Mouse (Mus musculus): Measurements from ENCODE around the gene Tmpo.
A peak's percentile ranks its signal among the peaks of the same experiment; 100 is the strongest.

The Tmpo gene

DNA sequence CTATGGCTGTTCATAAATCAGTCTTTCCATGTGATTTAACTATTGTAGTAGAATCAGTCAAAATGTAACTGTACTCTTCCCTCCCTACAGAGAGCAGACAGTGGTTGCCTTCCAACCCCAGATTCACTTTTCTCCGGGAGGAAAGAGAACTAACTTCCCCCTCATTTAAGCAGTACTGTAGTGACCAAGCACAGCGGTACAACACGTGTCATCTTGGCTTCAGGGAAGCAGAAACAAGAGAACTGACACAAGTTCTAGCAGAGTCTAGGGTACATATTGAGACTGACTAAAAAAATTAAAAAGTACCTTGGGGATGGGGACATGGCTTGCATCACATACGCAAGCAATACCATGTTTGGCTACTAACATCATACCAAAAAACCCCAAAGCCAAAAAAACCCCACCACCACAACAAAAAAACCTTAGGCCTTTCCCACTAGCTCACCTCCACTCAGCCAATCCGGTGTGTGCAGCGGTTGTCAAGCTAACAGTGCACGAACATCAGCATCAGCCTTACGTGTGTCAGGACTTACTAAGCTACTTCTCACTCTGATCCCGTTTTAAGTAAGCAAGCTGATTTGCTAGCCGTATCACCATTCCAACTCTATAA, 27.1 kb downstream of the Tmpo start:
- DNase-seq, result no peak

DNA sequence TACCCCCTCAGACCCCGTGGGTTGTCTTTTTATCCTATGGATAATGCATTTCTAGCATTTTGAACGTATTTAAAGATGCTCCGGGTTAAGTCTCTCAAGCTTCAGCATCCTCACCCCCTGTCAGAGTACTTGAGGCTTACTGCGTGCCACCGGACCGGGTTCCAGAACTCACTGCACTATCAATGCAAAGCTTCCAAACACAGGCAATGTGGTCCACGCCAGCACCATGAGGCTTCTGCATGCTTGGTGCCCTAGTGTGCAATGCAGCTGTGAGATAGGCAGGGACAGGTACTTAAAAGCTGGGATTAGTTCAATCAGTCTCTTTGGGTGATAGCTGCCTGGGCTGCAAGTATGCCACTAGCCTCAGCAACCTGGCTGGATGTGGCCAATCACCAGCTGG, 35.7 kb downstream of the Tmpo start:
- no peak for DNase-seq

DNA sequence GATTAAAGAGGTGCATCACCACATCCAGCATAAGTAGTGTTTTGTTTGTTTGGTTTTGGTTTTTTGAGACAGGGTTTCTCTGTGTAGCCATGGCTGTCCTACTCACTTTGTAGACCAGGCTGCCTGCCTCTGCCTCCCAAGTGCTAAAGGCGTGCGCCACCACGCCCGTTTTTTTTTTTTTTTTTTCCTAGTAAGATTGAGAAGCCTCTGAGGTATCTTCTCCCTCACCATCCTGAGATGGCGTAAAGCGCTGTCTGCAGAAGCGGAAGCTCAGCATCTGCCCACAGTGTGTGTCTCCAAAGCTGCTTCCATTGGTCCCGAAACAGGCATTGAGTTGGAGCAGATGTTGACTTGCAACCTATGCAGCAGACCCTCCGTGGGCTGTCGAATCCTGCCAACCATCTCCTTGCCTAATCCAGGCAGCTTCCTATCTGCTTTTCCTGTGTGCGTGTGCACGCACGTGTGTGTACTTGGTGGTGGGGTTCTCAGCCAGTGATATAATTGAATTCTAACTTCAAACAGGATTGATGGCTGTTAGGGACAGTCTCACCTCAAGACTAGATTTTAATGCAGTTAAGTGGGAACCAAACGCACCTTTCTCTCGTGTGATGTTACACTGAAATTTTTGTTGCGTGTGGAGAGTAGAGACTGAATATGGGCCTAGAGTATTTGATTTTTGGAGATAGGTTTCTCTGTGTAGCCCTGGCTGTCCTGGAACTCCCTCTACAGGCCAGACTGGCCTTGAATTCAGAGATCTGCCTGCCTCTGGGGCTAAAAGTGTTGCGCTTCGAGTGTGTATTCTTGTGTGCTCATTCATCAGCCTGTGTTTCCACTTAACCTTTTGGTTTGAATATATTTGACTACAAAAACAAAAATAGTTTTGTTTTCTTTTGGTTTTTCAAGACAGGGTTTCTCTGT, 37.5 kb downstream of the Tmpo start:
- DNase-seq, result no peak

DNA sequence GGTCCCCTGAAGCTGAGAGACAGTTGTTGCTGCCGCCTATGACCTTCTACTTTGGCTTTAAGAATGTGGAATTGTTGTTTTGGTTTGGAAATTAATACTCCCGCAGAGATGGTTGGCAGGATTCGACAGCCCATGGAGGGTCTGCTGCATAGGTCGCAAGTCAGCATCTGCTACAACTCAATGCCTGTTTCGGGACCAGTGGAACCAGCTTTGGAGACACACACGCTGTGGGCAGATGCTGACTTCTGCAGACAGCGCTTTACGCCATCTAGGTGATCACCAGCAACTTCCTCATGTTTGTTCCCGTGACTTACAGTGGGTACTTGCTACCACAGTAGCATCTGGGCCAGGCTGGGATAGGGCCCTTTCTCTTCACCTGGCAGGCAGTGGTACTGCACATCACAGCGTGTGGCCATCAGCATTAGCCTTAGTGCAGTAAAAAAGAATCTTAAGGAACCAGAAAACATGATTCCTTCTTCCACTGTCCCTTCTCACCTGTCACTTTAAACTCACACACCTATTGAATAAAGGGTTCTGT, 38.4 kb downstream of the Tmpo start:
- no peak for DNase-seq

DNA sequence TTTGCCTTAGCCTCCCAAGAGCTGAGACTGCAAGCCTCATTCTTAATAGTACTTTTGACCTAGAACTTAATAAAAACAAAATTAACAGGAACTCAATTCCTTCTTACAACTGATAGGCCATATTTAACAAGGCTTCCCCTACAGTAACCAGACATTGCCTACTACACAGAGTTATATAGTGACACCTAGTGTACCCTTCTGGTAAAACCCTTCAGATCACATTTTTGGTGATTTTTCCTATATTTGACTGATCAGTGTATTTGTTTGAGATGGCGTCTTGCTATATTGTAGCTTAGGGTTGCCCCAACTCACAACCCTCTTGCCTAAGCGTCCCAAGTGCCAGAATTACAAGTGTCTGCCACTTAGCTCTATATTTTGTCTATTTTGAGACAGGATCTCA, 39.6 kb downstream of the Tmpo start:
- no peak for DNase-seq

DNA sequence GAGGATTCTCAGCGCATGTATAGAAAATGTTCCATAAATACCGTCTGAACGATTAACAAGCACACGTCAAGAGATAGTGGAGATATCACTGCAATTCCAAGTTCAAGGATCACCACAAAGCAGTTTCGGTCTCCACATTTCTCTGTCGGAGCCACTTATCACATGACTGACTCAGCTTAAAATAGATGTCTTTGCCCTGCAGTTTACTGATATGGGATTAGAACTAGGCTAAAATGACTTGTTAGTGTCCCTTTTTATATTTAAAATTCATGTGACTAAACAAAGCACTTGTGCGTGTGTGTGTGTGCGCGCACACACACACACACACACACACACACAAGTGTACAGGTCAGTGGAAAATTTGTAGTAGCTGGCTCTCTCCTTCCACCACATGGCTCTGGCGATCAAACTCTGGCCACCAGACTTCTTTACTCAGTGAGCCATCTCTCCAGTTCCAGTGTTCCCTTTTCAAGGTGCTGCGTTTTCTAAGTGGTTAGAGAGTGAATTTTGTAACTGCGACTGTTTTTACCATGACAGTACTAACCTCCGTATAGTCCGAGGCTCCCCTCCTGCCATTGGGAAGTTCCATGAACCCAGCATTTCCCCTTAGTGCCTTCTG, 41.9 kb downstream of the Tmpo start:
- no peak for DNase-seq

DNA sequence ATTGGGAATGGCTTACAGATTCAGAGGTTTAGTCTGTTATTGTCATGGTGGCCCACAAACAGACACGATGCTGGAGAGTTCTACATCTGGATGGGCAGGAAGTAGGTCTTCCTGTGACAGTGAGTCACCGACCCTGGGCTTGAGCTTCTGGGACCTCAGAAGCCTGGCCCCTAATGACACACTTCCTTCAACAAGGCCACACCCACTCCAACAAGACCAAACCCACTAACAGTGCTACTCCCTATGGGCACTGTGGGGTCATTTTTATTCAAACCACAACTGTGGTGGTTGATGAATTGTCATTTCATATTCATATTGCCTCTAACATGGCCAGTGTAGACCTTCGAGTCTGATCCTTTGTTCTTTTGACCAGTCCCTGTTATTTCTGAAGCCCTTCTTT, 42.8 kb downstream of the Tmpo start:
- DNase-seq, result no peak

DNA sequence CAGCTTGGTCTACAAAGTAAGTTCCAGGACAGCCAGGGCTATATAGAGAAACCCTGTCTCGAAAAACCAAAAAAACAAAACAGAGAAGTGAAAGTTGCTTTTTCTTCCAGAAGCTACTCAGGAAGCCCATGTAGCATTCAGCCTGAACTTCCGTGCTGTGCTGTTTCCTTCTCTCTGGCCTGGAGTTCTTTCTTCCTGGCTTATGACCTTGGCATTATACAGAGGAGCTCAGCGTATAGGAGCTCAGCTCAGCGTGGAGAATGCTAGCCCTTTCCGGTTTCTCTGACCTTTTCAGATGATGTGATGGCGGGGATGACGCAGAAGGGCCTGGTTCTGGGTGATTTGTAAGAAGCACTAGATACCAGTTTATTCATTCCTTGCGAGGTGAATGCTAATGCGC, 43.7 kb downstream of the Tmpo start:
- DNase-seq, result no peak

DNA sequence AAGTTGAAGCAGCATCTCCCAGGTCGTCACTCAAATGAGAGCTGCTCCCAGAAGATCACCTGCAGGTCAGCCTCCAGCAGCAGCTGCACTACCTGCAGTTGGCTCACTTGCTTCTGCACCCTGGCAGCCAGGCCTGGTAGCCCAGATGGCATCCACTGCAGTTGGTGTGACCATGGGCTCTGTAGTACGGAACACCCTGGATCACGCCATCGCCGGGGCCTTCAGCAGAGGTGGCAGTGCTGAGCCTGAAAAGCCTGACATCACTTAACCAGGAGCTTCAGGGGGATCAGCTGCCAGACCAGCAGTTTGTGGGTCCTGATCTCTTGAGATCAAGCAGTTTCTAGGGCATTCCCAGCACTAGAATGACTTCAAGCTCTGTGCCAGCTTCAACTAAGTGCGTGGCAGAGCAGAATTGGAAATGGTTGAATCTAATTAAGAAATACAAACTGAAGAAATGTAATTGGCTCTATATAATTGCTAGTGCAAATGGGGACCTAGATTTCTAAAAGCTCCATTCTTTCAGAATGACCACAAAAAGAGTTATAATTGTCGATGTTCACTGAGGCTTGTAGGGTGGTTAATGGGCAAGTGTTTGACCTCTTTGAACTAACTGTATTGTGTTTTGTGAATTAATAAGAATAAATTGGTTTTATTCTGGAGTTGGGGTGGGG, 45.7 kb downstream of the Tmpo start:
- no peak for DNase-seq

DNA sequence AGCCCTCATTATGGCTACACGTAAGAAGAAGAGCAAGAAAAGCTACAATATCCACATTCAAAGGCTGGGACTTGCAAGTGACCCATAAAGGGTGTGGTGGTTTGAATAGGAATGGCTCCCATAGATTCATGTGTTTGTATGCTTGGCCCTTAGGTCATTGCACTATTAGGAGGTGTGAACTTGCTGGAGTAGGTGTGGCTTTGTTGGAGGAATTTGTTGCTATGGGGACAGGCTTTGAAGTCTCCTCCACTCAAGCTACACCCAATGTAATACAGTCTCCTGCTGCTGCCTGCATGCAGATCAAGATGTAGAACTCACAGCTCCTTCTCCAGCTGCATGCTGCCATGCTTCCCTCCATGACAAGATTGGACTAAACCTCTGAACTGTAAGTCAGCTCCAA, 49.5 kb downstream of the Tmpo start:
- no peak for DNase-seq

DNA sequence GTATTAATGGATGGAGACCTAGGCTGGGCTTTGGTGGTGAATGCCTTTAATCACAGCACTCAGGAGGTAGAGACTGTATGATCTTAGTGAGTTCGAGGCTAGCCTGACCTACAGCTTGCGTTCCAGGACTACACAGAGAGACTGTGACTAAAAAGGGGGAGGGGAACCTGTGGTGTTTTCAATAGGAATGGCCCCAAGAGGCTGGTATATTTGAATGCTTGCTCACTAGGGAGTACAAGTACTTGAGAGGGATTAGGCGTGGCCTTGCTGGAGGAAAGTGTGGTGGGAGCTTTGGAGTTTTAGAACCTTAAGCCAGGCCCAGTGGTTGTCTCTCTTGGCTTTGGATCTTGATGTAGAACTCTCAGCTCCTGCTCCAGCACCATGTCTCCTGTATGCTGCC, 50.3 kb downstream of the Tmpo start:
- no peak for DNase-seq

DNA sequence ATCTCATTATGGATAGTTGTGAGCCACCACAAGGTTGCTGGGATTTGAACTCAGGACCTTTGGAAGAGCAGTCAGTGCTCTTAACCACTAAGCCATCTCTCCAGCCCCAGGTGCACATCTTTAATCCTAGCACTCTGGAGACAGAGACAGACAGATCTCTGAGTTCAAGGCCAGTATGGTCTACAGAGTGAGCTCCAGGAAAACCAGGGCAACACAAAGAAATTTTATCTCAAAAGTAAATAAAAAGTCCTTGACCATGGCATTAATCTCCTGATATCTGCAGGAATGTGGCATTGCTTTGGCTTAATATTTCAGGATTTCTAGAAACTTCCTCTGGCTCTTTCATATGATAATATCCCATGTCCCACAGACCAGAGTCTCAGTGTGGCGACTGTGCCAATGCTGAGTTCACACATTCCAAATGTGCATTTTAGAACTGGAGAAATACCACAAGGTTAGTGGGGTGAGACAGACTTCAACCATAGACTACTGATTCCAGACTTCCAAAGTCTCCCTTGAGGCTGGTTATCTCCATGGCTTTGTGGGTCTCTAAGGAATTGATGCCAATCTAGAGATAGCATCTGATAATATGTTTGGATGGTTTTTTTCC, 52.5 kb downstream of the Tmpo start:
- no peak for DNase-seq

DNA sequence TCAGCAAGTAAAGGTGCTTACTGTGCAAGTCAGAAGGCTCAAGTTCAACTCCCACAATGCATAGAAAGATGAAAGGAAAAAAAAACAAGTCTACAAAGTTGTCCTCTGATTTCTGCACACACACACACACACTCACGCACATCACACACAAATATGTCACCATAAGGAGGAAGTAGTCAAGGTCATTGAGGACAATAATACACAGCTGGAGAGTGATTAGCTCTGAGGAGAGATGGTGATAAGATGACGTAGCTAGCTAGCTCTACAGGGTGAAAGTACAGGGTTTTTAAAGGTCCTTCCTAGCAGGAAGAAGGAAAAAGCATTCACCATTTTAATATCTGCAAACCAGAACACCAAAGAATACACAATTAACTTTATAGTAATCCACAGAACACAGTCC, 53.7 kb downstream of the Tmpo start:
- DNase-seq, result no peak

DNA sequence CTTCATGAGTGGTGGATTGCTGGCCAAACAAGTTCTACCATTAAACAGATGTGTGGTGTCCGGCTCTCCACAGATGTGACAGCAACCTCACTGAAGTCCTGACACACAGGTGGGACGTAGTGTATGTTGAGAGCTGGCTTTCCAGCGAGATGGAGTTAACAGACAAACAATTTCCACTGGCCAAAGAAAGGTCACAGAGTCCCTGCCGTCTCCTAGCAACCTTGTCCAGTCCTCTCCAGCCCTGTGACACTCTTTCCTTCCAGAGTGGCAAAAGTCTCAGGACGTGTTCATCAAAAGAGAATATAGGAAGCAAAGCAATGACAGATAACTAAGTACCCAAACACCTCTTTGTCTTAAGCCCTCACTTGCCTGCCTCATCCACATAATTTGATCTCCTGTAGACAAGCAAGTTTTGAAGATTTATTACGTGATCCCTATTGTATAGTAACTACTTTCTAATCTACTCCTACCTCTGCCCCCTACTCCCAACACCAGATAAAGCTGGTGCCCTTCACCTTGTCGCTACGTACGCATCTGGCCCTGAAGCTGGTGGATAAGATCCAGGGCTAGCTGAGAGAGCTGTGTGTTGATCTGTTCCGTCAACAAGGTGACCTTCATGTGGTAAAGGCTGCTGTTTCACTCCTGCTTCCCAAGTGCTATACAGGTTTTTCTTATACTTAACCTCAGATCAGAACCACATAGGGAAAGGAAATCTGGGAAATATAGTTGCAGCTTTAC, 54.3 kb downstream of the Tmpo start:
- no peak for DNase-seq

DNA sequence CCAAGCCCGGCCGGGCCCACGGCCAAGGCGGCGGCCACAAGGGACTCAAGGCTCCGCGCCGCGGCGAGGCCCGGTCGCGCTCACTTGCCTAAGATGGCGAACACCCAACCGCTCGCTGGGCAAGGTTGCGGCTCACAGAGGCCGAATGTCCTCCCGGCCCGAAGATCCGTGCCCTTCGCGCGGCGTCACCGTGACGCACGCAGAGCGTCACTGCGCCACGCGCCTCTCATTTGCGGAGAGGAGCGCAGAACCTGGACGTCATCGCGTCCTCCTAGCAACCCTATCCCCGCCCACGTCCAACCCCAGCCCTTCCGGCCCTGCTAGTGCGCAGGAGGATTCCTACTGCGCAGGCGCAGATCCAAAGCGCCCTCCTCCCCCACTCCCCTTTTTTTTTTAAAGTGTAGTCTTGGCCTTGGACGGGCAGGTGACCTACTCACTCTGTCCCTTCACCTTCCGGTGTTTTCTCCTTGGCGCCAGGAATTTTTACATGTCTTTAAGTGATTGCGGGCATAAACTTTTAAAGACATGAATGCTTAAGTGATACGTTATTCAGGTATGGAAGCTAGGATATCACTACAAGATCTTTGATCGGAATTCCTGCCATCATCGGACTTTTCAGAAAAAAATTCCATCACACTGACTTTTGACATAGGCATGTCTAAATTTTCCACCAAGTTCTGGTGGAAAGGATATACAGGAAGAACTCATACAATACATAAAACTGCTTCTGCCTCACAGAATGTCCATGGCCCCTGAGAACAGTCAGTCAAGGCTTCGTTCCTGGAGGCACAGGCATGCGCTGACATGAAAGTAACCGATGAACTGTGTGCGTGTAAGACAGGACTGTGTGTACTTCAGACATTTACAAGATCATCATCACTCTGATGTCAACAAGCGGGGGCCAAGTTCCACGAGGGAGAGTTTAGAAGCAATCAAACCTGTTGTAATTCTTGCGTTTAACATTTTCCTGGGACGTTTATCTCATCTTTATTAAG, 57.0 kb downstream of the Tmpo start, which contains the start of gene Slc25a3:
Gene Slc25a3, minus strand, starts transcription at position 232 of the 995 bp plus-strand sequence.
- peak; percentile 98 for DNase-seq

DNA sequence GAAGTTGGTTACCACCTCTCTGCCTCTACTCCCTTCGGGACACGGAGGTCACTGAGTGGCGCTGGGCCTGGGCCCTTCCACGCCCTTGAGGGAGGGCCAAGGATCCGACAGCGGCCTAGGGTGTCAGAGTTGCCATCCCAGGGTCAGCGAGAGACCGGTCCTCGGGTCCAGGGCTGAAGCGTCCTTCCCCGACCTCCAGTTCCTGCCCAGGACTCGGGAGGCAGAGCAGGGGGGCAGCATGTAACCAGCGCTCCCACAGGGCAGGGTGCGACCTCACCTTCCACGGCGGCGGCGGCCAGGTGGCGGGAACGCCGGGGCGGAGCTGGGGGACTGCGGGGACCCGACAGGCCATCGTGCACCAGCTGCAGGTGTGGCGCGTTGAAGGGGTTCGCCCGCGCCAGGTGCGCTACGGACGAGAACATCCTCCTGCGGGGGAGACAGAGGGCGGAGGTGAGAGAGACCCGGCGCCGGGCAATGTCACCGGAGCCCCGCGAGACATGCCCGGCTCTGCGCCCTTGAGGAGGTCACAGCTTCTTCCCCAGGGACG, 57.8 kb downstream of the Tmpo start:
- no peak for DNase-seq

DNA sequence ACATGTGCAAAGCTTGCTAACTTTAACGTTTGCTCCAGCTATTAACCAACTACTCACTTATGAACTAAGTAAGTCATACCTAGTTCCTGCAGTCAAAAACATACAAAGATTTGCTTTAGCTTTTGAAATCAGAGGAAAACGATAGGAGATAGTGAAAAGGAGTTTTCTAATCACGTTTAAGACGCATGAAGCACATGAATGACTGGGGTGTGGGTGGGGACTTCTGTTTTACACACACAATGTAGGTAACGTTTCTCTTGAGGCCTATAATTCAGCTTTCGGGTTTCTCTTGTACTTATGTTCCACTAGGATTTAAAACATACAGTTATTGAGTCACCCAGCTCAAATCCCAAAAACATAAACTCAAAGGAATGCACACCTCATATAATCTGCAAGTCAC, 58.5 kb downstream of the Tmpo start:
- DNase-seq, result no peak

DNA sequence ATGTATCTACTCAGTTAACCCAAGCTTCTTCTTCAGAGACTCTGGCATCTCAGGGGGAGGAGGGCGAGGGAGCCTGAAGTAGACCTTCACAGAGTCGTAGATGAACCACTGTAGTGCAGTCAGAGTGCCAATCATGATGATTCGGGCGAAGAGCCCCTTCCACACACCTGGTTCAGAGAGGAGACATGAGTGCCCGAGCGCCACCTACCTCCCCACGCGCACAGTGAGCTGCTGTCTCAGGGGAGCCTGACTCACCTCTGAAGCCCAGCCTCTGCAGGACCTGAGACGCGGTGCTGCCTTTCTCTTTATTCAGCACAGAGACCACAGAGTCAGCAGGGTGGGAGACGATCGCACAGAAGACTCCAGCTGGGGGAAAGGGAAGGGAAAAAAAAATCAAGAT, 64.2 kb downstream of the Tmpo start:
- no peak for DNase-seq

DNA sequence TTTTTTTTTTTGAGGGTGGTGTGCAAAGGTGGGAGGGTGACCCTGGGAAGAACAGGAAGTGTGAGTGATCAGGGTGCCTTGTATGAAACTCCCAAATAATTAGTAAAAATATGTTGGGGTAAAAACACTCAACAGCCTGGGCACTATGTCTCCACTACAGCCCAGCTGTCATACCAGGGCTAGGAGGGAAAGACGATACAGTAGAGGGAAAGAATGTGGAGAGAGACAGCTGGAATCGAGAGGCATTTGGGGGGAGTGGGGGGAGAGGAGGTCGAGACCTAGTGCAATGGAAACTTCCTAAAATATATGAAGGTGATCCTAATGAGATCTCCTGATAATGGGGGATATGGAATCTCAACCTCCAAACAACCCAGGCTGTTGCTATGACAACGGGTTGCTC, 71.3 kb downstream of the Tmpo start:
- no peak for DNase-seq

DNA sequence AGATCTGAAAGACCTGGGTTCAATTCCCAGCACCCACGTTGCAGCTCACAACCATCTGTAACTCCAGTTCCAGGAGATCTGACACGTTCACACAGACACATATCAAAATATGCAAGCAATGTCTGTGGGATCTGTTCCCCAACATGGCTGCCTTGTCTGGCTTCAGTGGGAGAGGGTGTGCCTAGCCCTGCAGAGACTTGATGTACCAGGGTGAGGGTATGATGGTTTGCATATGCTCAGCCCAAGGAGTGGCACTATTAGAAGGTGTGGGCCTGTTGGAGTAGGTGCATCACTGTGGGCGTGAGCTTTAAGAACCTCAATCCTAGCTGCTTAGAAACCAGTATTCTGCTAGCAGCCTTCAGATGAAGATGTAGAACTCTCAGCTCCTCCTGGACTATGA, 75.1 kb downstream of the Tmpo start:
- no peak for DNase-seq
